ENCODE assay signal across 18 mouse cellular contexts in genomic region chr2:44632584-44632983, GRCm38 (mm10).
DNase-seq lines count a peak whose midpoint lies in the region; ATAC-seq and TF ChIP-seq lines count a peak whose summit lies in the region.
"Had no signal": no experiment of that assay in that cellular context is flagged by ENCODE, and none has a peak within 500 bp of the region (broad histone marks: within the 10 kb centered on the region; RNA-seq: fewer than 3 reads in every experiment).

No protein-coding gene starts in this region.

- H3K4me3 ChIP-seq in left cerebral cortex, adult 2 months, result peak overlapping the region; percentile 29; the same call in 1 of the 2 replicates
- H3K4me3 ChIP-seq in midbrain, embryonic 13.5 days (replicated peaks), result no peak overlapping the region
- H3K4me3 ChIP-seq: heart, embryonic 10.5 days had no signal

- 19% methylated on average over 10 of the region's 10 CpGs for WGBS in midbrain, embryonic 13.5 days

- peak; percentile 90 for ATAC-seq in midbrain, embryonic 13.5 days
- ATAC-seq: CD4-positive, CD25-positive, alpha-beta regulatory T cell, adult 4 months had no signal

- no peak overlapping the region for H3K9ac ChIP-seq in midbrain, embryonic 13.5 days (replicated peaks)
- H3K9ac ChIP-seq: lung, embryonic 14.5 days had no signal

- peak overlapping the region; percentile 70; the same call in 1 of the 2 replicates for H3K27ac ChIP-seq in left cerebral cortex, adult 2 months
- H3K27ac ChIP-seq in midbrain, embryonic 13.5 days, result peak overlapping the region; percentile 27; the same call in 1 of the 2 replicates
- H3K27ac ChIP-seq: heart, embryonic 10.5 days; stomach, postnatal 0 days had no signal

- intact Hi-C loops in left cerebral cortex, adult 2 months (cut with DNase I), result loop anchor here (5.0 to 10.0 kb wide), 2 partner anchors 392 to 475 kb away; no protein-coding TSS in a partner anchor

- H3K36me3 ChIP-seq in midbrain, embryonic 13.5 days, result no peaks in the 10 kb centered on the region
- H3K36me3 ChIP-seq: heart, embryonic 10.5 days had no signal

- no peaks in the 10 kb centered on the region for H3K9me3 ChIP-seq in midbrain, embryonic 13.5 days
- H3K9me3 ChIP-seq: heart, embryonic 10.5 days had no signal

- TF ChIP-seq CTCF in left cerebral cortex, adult 2 months (IDR thresholded peaks at IDR 0.05), result no peak

- peaks cover 17% of the 10 kb centered on the region for H3K4me1 ChIP-seq in midbrain, embryonic 13.5 days (replicated peaks)
- H3K4me1 ChIP-seq: heart, embryonic 10.5 days had no signal

- DNase-seq in left cerebral cortex, adult 2 months (ENCODE audit: extremely low spot score in 1 of 2, low spot score in 2 of 2), result no peak
- DNase-seq in left cerebral cortex, adult 8-10 months (ENCODE audit: low spot score in 2 of 2), result no peak
- DNase-seq in forelimb bud, embryonic 11.5 days (ENCODE audit: low read depth, low spot score), result peak; percentile 16
- DNase-seq in retina, embryonic 14.5 days (ENCODE audit: low spot score), result peak; percentile 5
- no peak for DNase-seq in right cerebral cortex, adult 18-20 months
- no peak for DNase-seq in gastrocnemius, postnatal 25 days
- DNase-seq in lung, postnatal 25 days (ENCODE audit: low spot score), result no peak
- DNase-seq: adrenal gland, postnatal 25 days; gastrocnemius, postnatal 10 days; heart, postnatal 4 days; kidney, adult 9 months; liver; lung, embryonic 14.5 days; thymus, postnatal 4 days had no signal

- peak overlapping the region; percentile 19; the same call in 1 of the 2 replicates for H3K4me2 ChIP-seq in midbrain, embryonic 13.5 days (replicated peaks)
- H3K4me2 ChIP-seq: lung, embryonic 14.5 days had no signal

- H3K27me3 ChIP-seq in midbrain, embryonic 13.5 days, result no peaks in the 10 kb centered on the region

Comparison
In these comparisons a context has a peak if more than half of its experiments do, and no peak if none do; other contexts are left out.
1. DNase-seq: peak in forelimb bud, embryonic 11.5 days (single experiment) and retina, embryonic 14.5 days (single experiment); none in left cerebral cortex, adult 2 months (0 of 2), left cerebral cortex, adult 8-10 months (0 of 2), right cerebral cortex, adult 18-20 months (single experiment), gastrocnemius, postnatal 25 days (single experiment) and lung, postnatal 25 days (single experiment).